Mouse (Mus musculus): ENCODE measurements around the gene Anapc15. TPM values are rescaled to one million over a fixed set of nuclear protein-coding genes. Genes with fewer than 3 reads are reported as not detected.

Anapc15 gene
- total RNA-seq, 2 experiments from 2014 or later: 27.4 to 28.5 TPM

- DNase-seq: no peak
These were observed 15.6 kb upstream of the Anapc15 start for GRCm38 (mm10) chr7:101847934-101848333.

DNA sequence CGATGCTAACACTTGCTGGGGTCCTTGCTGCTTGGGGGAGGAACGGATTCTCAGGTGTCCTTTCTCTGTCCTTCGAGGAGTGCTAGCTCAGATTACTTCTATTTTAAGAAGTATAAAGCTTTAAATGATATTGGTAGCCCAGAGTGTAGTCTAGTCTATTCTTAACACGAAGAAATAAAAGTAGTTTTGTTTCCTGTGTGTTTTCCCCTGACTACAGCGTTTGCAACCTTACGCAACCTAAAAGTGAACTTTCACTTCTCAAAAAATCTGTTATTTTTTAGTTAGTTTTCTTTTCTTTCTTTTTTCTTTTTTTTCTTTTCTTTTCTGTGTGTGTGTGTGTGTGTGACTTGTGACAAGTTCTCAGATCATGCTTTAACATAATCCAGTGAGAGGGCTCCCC lies 11.8 kb upstream of the Anapc15 start:
- no peak for DNase-seq

DNA sequence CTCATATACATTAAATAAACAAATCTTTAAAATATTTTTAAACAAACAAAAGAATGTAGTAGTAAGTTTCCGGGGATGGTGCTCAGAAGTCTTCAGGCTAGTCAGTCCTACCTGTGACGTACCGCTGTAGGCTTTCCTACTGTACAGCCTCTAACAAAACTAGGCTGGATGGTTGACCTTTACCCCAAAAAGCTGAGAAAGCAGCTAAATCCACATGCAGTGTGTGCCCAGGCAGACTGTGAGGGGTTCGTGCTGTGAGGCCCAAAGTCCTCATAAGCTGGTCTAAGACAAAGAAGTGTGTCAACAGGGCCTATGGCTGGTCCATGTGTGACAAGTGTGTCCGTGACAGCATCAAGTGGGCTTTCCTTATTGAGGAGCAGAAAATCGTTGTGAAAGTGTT lies 10.7 kb upstream of the Anapc15 start:
- DNase-seq: no peak

- DNase-seq: no peak
These were observed 9.7 kb upstream of the Anapc15 start for GRCm38 (mm10) chr7:101853816-101854215.

GRCm38 (mm10) chr7:101857094-101857493 lies 6.4 kb upstream of the Anapc15 start, which contains the start of gene Folr2:
Folr2 (minus strand) TSS chr7:101857194.
- no peak for DNase-seq

- DNase-seq: no peak
These were observed 5.2 kb upstream of the Anapc15 start for GRCm38 (mm10) chr7:101858362-101858761.

DNA sequence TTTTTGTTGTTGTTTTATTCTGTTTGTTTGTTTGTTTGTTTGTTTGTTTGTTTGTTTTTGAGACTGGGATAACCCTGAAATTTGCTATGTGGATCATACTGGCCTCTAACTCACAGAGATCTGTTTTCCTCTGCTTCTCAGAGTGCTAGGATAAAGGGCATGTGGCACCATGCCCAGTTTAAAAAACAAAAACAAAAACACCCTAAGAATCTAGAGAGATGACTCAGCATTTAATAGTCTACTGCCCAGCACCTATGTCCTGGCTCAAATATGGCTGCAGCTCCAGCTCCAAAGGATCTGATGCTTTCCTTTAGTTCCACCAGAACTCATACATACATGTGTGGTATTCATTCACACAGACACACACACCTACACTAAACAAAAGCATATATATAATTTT lies 2.5 kb upstream of the Anapc15 start:
- DNase-seq: no peak

- no peak for DNase-seq
These were observed 1.2 kb upstream of the Anapc15 start for GRCm38 (mm10) chr7:101862291-101862690.

DNA sequence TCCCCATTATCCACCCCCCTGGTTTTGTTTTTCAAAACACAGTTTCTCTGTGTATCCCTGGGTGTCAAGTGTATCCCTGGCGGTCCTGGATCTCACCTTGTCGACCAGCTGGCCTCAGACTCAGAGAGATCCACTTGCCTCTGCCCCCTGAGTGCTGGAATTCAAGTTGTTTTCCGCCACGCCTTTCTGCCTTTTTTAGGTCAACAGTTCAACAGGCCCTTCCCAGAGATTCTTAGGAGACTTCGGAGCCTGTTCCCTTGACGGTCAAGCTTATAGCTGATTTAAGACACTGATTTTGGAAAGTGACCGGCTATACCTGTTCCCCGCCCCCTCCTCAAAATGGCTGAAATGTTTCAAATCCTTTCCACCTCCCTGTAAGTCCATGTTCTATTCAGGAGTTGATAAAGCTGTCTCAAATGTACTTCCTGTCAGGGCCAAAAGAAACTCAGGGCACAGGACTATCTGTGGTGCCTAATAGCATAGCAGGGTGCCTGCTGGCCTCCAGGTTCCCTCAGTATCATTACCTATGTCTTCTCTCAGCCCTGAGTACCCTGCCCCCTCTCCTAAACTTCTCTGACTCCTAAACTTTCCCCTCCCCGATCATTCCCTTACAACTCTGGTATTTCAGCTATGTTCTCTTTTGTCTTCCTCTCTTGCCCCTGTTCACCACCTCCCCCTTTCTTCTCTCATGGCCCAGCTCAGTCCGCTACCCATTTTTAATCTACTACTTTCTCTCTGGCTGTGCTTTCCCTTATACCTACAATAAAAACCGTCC lies 3.2 kb downstream of the Anapc15 start:
- no peak for DNase-seq

GRCm38 (mm10) chr7:101867482-101867881 lies 4.0 kb downstream of the Anapc15 start:
- DNase-seq: no peak

GRCm38 (mm10) chr7:101868241-101869162 lies 5.0 kb downstream of the Anapc15 start:
- DNase-seq: no peak

- no peak for DNase-seq
These were observed 5.6 kb downstream of the Anapc15 start for GRCm38 (mm10) chr7:101869163-101869500.

DNA sequence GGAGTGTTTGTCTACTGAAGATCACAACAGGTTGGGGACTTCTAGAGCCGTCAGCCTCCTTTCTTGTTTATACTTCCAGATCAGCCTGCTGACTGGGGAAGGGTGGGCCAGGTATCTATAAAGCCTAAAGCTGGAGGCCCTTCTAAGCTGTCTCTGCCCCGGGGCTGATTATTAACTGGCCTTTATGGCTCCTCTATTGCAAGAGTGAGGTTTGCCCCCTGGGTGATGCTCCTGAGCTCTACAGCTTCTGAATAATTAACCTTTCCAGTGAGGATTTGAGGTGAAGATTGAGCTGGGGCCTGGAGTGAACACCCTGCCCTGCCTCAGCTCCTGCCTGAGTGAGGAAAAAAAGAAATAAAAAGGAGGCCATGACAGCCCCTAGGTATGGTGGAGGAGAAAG lies 7.1 kb downstream of the Anapc15 start, which contains the start of gene Folr1:
Gene Folr1, minus strand, starts transcription at position 160 of the 400 bp plus-strand sequence.
- no peak for DNase-seq

DNA sequence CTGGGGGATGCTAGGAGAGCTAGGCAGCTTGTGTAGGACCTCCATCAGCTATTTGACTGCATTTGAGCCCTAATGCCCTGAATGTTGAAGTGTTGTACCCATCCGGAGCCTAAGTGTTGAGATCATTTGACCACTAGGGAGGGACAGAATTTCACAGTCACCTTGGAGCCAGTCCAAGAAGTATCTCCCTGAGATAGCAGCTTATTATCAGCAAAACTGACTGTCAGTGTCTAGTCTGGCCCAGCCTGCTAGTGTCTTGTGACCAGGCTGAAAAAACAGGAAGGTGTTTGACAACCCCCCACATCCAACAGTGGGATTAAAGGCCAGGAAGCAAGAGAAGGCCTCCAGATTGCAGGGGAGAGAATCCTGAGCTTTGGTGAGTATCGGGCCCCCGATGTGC lies 7.8 kb downstream of the Anapc15 start:
- DNase-seq: no peak

DNA sequence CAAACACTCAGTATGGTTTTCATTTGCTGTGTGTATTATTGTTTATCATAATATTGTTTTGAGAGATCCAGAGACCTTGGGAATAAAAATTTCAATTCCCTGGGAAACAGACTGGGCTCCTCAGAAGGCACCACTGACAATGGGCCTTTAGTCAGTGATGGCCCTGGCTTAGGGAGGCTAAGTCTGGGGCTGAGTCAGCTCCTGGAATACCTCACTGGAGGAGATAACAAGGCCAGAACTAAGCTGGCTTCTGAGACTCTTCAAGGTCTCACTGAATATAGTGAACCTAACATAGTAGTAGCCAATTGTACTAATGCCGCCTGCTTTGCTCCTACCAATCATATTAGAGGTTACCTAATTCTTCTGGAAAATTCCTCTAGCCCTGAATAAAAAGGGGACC lies 12.5 kb downstream of the Anapc15 start:
- DNase-seq: no peak

DNA sequence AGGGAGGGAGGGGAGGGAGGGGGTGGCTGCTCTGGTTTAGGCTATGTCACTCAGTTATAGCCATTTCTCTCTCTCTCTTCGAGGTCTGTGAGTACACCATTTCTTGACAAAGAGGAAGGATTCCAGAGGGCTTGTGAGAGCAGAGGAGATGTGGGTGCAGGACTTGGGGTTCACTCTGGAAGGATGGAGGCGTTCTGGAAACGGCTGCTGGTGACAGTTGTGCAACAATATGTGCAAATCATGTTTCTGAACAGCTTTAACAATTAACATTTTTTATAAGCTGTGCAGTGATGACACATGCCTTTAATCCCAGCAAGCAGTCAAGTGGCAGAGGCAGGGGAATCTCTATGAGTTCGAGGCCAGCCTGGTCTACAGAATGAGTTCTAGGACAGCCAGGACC lies 17.3 kb downstream of the Anapc15 start:
- DNase-seq: no peak

DNA sequence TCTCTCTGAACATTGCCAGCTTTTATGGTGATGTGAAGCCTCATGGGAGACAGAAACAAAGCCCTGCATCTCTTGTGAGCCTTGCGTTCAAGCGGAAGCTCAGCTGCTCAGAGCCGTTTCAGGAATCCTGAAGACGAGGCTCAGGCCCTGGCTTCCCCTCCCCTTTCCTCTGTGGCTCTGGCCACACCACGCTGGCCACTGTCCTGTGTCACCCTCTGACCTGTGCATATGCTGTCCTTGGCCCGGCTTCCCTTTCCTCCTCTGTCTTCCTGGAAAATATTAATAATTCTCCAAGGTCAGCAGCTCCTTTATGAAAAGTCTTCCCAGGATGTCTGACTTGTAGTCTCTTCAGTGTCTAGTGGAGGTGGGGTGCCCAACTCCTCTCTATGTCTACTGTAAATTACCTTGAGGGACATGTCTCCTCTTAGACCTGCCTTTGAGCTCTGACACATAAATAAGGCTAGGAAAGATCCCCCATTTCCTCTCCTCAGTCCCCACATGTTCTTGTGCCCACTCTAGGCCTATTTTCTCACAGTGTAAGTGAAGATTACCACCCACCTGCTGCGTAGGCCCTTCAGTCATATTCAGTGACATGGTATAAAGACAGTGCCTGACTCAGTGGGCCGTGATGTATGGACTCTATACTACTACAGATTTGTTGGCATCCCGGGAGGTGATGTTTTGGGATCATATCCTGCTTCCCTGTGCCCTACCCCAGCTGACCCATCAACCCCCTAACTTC lies 19.1 kb downstream of the Anapc15 start:
- DNase-seq: no peak

DNA sequence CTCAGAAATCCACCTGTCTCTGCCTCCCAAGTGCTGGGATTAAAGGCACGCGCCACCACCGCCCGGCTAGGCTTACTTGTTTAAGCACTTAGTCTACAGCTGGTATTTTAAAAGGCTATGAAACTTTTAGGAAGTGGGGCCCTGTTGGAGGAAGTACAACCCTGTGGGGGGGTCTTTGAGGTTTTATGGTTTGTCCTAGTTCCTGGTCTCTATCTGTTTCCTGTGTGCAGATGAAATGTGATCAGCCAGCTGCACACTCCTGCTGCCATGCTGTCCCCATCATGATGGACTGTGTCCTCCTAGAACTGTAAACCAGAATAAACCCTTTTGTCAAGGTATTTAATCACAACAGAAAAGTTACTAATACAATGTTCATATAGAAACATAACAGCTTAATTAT lies 20.6 kb downstream of the Anapc15 start:
- DNase-seq: no peak

GRCm38 (mm10) chr7:101886274-101886673 lies 22.8 kb downstream of the Anapc15 start:
- no peak for DNase-seq

- no peak for DNase-seq
These were observed 24.9 kb downstream of the Anapc15 start for GRCm38 (mm10) chr7:101888460-101888859.

- no peak for DNase-seq
These were observed 32.2 kb downstream of the Anapc15 start for GRCm38 (mm10) chr7:101895695-101896094.
